Mouse (Mus musculus) granulocyte monocyte progenitor cell, adult 5-6 weeks (primary cell): ENCODE measurements around the gene Rhbdf1. TPM values are rescaled to one million over a fixed set of nuclear protein-coding genes. Genes with fewer than 3 reads are reported as not detected.
"Not testable (repeated sequence)": the region's sequence is repeated elsewhere in the genome, so short reads cannot be mapped to it uniquely, and the experiment has no call there.

Source experiments
- ATAC-seq: replicated peaks from 2 replicates; pipeline ENCODE4 v1.8.0; 2016; ENCODE audit warnings: mild to moderate bottlenecking, moderate TSS enrichment, inconsistent platforms; ENCODE audit not compliant: poor library complexity, severe bottlenecking
- total RNA-seq, 2 experiments: library from RNA; stranded (forward) in 1 of 2; stranded (reverse) in 1 of 2; fragments of 200-712, 200-1000 nt in 1 of 2; fragments of >200 nt in 1 of 2; fragmentation: Nextera tagmentation in 1 of 2; gene quantifications; 2 replicates each; pipeline ENCODE4 v1.2.3; 2014 to 2017

Gene Rhbdf1
- total RNA-seq, 2 experiments from 2014 or later: not detected

GRCm38 (mm10) chr11:32223297-32223967 lies 1.3 kb upstream of the Rhbdf1 start:
- ATAC-seq: no peak

DNA sequence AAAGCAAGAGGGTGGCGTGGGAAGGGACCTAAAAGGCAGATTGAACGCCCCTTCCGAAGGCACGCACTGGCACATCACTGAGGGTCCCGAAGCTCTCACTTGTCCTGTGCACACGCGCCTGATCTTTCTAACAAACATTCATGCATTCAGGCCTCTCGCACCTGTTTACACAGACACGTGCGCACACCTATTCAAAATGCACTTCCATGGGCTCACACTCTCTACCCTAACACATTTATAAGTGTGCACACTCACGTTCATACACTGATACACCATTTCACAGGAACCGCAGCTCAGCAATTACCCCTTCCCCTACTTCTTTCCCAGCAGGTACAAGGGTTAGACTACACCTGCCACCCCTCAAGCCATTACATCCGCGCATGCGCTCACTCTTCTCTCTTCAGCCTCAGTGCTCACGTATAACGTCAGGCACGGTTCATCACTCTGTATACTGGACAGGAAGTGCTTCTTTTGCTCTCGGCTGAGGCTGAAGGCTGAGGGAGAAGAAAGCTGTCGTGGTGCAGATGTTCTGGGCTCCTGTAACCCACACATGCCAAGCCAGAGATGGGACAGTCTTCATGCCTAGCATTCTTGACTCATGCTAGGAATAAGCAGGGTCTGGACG lies 582 bp upstream of the Rhbdf1 start:
- no peak for ATAC-seq

- peak; percentile 11; the same call in 1 of the 2 replicates for ATAC-seq
Measured at GRCm38 (mm10) chr11:32221225-32221950, 712 bp downstream of the Rhbdf1 start.

- no peak for ATAC-seq
Measured at GRCm38 (mm10) chr11:32220607-32221224, 1.4 kb downstream of the Rhbdf1 start.

GRCm38 (mm10) chr11:32219287-32219686 lies 2.8 kb downstream of the Rhbdf1 start:
- ATAC-seq: no peak

DNA sequence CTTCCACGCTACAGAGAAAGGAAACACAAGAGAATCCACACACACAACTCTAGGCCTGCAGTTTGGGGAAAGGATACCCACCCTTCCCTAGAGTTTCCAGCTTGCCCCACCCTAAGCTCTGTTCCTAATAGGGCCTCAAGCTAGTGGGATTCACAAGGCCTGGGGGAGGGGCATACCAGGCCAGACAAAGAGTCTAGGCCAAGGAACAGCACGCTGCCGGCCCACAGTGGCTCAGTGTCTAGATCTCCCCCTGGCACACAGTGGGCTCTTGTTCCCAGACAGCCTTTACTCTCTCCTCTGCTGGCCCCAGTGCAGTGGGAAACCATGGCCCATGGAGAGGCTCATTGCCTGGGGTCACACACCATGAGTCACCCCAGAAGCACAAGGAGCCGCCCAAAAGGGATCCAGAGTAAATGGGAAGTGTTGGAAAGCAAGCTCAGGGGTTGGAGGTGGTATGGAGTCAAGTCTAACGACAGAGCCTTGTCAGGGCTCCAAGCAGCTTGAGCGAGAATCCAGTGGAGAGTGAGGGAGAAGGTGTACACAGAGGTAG lies 3.5 kb downstream of the Rhbdf1 start:
- no peak for ATAC-seq

DNA sequence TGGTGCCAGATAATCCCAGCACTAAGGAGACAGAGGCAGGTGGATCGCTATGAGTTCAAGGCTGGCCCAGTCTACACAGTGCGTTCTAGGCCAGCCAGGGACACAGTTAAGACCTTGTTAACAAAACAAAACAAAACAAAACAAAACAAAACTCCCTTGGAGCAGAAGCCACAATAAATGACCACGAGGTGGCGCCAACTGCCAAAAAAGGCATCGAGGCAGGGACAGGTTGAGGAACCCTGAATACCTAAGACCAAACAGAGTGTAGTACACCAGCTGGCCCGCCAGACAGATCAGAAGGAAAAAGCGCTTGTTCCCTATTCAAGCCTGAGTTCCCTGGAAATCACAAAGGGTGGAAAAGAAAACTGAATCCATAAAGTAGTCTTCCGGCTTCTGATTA lies 5.2 kb downstream of the Rhbdf1 start:
- ATAC-seq: peak; percentile 69

DNA sequence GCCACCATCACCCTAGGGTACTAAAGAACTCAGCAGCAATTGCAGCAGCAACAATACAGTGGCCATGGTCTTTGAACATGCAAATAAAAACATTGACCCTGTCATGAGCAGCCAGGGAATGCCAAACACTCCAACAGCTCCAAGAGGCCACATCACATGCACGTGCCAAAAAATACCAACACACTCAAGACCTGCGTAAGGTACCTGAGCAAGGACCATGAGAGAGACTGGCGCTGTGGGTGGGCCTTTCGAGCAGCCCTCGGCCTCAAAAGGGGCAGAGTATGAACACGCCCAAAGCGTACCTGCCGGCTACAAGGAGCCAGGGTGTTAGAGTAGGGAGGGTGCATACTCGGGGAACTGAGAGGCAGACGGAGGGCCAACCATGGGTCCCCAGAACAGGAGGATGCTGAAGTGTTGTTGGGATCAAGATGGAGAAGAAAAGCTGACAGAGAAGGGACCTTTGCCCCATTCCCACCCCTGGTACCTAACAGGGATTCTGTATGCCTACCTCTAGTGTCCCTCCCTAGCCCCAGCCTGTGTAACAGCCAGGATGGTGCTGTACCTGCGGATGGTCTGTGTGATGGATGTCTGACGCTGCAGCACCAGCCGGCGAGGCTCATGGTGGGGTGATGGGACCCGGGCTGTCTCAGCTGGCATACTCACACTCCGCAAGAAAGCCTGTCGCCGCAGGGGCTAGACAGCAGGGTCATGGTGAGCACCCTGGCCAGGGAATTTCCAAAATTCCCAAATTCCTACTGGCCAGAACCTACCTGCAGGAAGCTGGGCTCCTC lies 6.5 kb downstream of the Rhbdf1 start:
- no peak for ATAC-seq

DNA sequence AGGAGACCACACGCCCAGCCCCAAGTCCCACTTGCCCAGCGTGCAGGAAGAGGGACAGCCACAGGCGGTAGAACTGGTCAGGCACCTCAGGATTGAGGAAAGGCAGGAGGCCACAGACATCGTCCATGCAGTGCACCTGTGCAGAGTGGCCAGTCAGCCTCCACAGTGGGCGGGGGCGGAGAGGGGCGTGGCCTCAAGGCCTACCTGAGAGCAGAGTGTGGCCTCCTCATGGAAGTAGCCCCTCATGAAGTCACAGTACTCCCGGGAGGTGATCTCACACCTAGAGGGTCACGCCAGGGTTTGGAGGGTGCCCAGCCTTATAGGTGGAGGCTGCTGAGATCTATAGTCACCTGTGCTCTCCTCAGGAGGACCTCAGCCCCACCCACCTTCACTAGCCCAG lies 11.5 kb downstream of the Rhbdf1 start:
- no peak for ATAC-seq

DNA sequence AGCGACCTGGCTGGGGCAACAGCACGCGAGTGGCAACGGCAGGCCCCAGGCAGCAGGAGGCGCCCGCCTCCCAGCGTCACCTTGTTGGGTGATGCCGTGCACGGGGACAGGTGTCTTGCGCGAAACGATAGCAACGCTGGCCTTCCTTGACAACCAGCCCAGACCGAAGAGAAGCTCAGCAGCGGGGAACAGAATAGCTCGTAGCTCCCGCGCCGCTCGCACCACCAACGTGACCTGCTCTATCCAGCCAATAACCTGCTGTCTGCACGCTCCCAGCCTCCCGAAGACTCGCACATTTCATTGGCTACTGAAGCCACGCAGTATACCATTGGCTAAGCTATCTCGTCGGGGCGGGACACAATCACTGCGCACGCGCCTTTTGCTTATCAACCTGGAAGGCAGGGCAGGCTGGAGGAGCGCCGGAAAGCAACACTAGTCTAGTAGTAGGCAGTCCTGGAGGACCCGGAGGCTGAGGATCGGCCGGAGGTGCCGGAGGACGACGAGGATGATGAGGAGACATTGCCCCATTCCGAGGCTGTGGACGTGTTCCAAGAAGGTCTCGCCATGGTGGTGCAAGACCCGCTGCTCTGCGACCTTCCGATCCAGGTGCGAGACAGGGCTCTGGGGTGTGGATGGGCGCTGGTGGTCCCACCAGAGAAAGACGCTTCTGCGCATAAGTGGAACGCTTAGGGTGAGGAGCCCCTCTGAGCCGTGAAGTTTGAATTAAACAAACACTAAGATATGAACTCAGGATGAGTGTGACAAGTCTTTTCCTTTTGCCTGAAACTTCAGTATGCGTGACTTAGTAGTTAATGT lies 16.8 kb downstream of the Rhbdf1 start, which contains the start of gene Snrnp25:
Gene Snrnp25 (plus strand): TSS at position 358 of the 816 bp plus-strand sequence.
- ATAC-seq: peak; percentile 97

GRCm38 (mm10) chr11:32201922-32202685 lies 20.0 kb downstream of the Rhbdf1 start:
- ATAC-seq: no peak

DNA sequence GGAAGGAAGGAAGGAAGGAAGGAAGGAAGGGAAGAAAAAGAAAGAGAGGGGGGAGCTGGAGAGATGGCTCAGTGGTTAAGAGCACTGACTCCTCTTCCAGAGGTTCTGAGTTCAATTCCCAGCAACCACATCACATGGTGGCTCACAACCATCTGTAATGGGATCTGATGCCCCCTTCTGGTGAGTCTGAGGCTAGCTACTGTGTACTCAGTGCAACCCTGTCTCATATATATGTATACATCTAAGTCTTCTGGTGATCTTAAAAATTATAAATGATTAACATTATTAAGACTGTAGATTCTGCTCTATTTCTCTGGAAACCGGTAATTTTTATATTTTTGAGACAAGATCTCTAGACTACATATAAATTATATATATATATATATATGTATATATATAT lies 21.1 kb downstream of the Rhbdf1 start:
- not testable (repeated sequence) for ATAC-seq

DNA sequence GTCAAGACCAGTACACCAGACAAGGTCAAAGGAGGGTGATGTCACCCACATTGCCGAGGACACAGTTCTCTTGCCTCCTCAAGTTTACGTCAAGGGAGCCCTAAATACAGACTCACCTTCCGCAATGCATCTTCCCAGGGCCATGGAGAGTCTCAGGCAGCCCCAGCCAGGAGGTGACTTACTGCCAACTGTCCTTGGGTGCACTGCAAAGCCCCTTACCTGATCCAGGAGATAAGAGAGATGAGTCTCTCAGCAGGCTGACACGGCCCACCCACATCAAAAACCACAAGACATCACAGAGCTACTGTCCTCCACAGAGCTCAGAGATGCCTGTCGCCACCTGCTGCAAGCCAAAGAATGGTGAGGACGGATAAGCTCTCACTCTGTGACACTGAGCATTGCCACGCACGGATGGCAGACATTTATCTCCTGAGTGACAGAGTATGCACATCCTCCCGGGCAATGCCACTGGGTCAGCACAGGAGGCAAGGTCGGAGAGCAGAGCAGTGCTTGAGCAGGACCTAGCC lies 22.0 kb downstream of the Rhbdf1 start, which contains the start of gene Il9r:
Gene Il9r (minus strand): TSS at position 205 of the 527 bp plus-strand sequence.
- ATAC-seq: no peak

- ATAC-seq: 0 out of 2 replicates have a peak, but pooled peaks have one; percentile 12
Measured at GRCm38 (mm10) chr11:32199230-32199629, 22.9 kb downstream of the Rhbdf1 start.

GRCm38 (mm10) chr11:32198256-32198955 lies 23.7 kb downstream of the Rhbdf1 start:
- 0 out of 2 replicates have a peak, but pooled peaks have one; percentile 24 for ATAC-seq

- no peak for ATAC-seq
Measured at GRCm38 (mm10) chr11:32197766-32198165, 24.3 kb downstream of the Rhbdf1 start.

GRCm38 (mm10) chr11:32196727-32197126 lies 25.4 kb downstream of the Rhbdf1 start:
- ATAC-seq: no peak
